Mouse (Mus musculus) MEL (cell line): Measurements from ENCODE around the gene Serinc5. TPM values are rescaled to one million over a fixed set of nuclear protein-coding genes. Genes with fewer than 3 reads are reported as not detected.

ENCODE experiments used
- DNase-seq: peaks from one replicate; pipeline ENCODE4 v3.0.0; 2011; ENCODE audit warnings: low read depth, low spot score
- H3K27ac ChIP-seq: 2 replicates; pipeline ENCODE4 v1.5.1; 2012; ENCODE audit warnings: low read depth, mild to moderate bottlenecking, control low read depth, low read length, moderate library complexity; ENCODE audit not compliant: control insufficient read depth
- H3K27me3 ChIP-seq, 2 experiments: fragments of 150-350 bp in 1 of 2; sonication (generic) in 1 of 2; 2 replicates each; pipeline ENCODE4 v1.6.1; 2012; ENCODE audit warnings: low read length in 2 of 2, mild to moderate bottlenecking in 2 of 2, improper control_type of control experiment in 1 of 2, moderate library complexity in 1 of 2; ENCODE audit not compliant: insufficient read depth in 2 of 2, control insufficient read depth in 1 of 2
- H3K36me3 ChIP-seq, 2 experiments: 2 replicates each; pipeline ENCODE4 v1.6.1; 2012 to 2014; ENCODE audit warnings: low read length in 2 of 2, improper control_type of control experiment in 1 of 2, inconsistent platforms in 1 of 2, mild to moderate bottlenecking in 1 of 2; ENCODE audit not compliant: insufficient read depth in 2 of 2, control insufficient read depth in 1 of 2
- H3K4me1 ChIP-seq, 2 experiments: fragments of 150-350 bp in 1 of 2; sonication (generic) in 1 of 2; 2 replicates each; pipeline ENCODE4 v1.6.1; 2012; ENCODE audit warnings: low read length in 2 of 2, improper control_type of control experiment in 1 of 2, mild to moderate bottlenecking in 1 of 2; ENCODE audit not compliant: insufficient read depth in 2 of 2, control insufficient read depth in 1 of 2
- H3K4me3 ChIP-seq, 2 experiments: fragments of 150-350 bp in 1 of 2; sonication (generic) in 1 of 2; 2 replicates each; pipeline ENCODE4 v1.5.1; 2012; ENCODE audit warnings: low read depth in 2 of 2, low read length in 2 of 2, mild to moderate bottlenecking in 2 of 2, moderate library complexity in 2 of 2, control low read depth in 1 of 2, improper control_type of control experiment in 1 of 2; ENCODE audit not compliant: control insufficient read depth in 1 of 2, insufficient read depth in 1 of 2
- H3K79me2 ChIP-seq: 2 replicates; pipeline ENCODE4 v1.6.1; 2012; ENCODE audit warnings: mild to moderate bottlenecking, low read length, moderate library complexity; ENCODE audit not compliant: control insufficient read depth, poor library complexity, insufficient read depth
- H3K9ac ChIP-seq: 2 replicates; pipeline ENCODE4 v1.6.1; 2012; ENCODE audit warnings: low read depth, mild to moderate bottlenecking, control low read depth, low read length, moderate library complexity; ENCODE audit not compliant: control insufficient read depth, poor library complexity, severe bottlenecking
- H3K9me3 ChIP-seq: fragments of 150-350 bp; sonication (generic); replicated peaks from 2 replicates; pipeline ENCODE4 v1.6.1; 2012; ENCODE audit warnings: mild to moderate bottlenecking, low read length, improper control_type of control experiment, moderate library complexity; ENCODE audit not compliant: insufficient read depth
- CHD1 ChIP-seq: IDR thresholded peaks from 2 replicates; pipeline ENCODE4 v1.6.1; 2012; ENCODE audit warnings: low read depth, mild to moderate bottlenecking, inconsistent platforms, low read length, improper control_type of control experiment
- CHD2 ChIP-seq: IDR thresholded peaks from 2 replicates; pipeline ENCODE4 v1.6.1; 2011; ENCODE audit warnings: low read length, improper control_type of control experiment
- CTCF ChIP-seq, 3 experiments: IDR thresholded peaks in 2 of 3; conservative IDR thresholded peaks in 1 of 3; 2 replicates each; pipeline ENCODE4 v1.5.1; 2011 to 2012; ENCODE audit warnings: low read length in 3 of 3, low read depth in 2 of 3, mild to moderate bottlenecking in 2 of 3, improper control_type of control experiment in 1 of 3, inconsistent platforms in 1 of 3, mixed read lengths in 1 of 3, moderate library complexity in 1 of 3; ENCODE audit not compliant: control insufficient read depth in 1 of 3, insufficient read depth in 1 of 3, poor library complexity in 1 of 3, severe bottlenecking in 1 of 3
- E2F4 ChIP-seq: IDR thresholded peaks from 2 replicates; pipeline ENCODE4 v1.6.1; 2011; ENCODE audit warnings: low read depth, low read length, improper control_type of control experiment, borderline replicate concordance
- ELF1 ChIP-seq: IDR thresholded peaks from 2 replicates; pipeline ENCODE4 v1.6.1; 2014; ENCODE audit warnings: low read depth, mild to moderate bottlenecking, inconsistent platforms, low read length, improper control_type of control experiment, moderate library complexity
- EP300 ChIP-seq, 2 experiments: IDR thresholded peaks; 2 replicates each; pipeline ENCODE4 v1.6.1; 2011; ENCODE audit warnings: improper control_type of control experiment in 2 of 2, low read length in 2 of 2, low read depth in 1 of 2, mild to moderate bottlenecking in 1 of 2
- ETS1 ChIP-seq: IDR thresholded peaks from 2 replicates; pipeline ENCODE4 v1.6.1; 2012; ENCODE audit warnings: low read depth, mild to moderate bottlenecking, inconsistent platforms, low read length, improper control_type of control experiment, moderate library complexity
- GABPA ChIP-seq: IDR thresholded peaks from 2 replicates; pipeline ENCODE4 v1.6.1; 2012; ENCODE audit warnings: low read depth, mild to moderate bottlenecking, inconsistent platforms, low read length, improper control_type of control experiment, moderate library complexity
- GATA1 ChIP-seq: IDR thresholded peaks from 2 replicates; pipeline ENCODE4 v1.6.1; 2011; ENCODE audit warnings: low read depth, low read length, improper control_type of control experiment
- HCFC1 ChIP-seq: IDR thresholded peaks from 2 replicates; pipeline ENCODE4 v1.6.1; 2012; ENCODE audit warnings: low read depth, mild to moderate bottlenecking, inconsistent platforms, low read length, improper control_type of control experiment, moderate library complexity
- KAT2A ChIP-seq: conservative IDR thresholded peaks from 2 replicates; pipeline ENCODE4 v1.6.1; 2012; ENCODE audit warnings: low read depth, low read length, improper control_type of control experiment, inconsistent platforms
- MAFK ChIP-seq: IDR thresholded peaks from 2 replicates; pipeline ENCODE4 v1.6.1; 2011; ENCODE audit warnings: low read depth, mild to moderate bottlenecking, low read length, improper control_type of control experiment, borderline replicate concordance
- MAX ChIP-seq: IDR thresholded peaks from 2 replicates; pipeline ENCODE4 v1.6.1; 2011; ENCODE audit warnings: low read length, improper control_type of control experiment
- MXI1 ChIP-seq: IDR thresholded peaks from 2 replicates; pipeline ENCODE4 v1.6.1; 2011; ENCODE audit warnings: mild to moderate bottlenecking, low read depth, low read length, improper control_type of control experiment
- MYB ChIP-seq: IDR thresholded peaks from 2 replicates; pipeline ENCODE4 v1.6.1; 2011; ENCODE audit warnings: mild to moderate bottlenecking, low read depth, low read length, improper control_type of control experiment
- MYC ChIP-seq: IDR thresholded peaks from 2 replicates; pipeline ENCODE4 v1.6.1; 2011; ENCODE audit warnings: low read depth, mild to moderate bottlenecking, low read length, improper control_type of control experiment, moderate library complexity
- NRF1 ChIP-seq: IDR thresholded peaks from 2 replicates; pipeline ENCODE4 v1.6.1; 2014; ENCODE audit warnings: low read depth, mild to moderate bottlenecking, inconsistent platforms, low read length, improper control_type of control experiment, moderate library complexity; ENCODE audit not compliant: poor library complexity, insufficient read depth, severe bottlenecking
- POLR2AphosphoS2 ChIP-seq: IDR thresholded peaks from 2 replicates; pipeline ENCODE4 v1.6.1; 2011; ENCODE audit warnings: low read length, improper control_type of control experiment
- SMC3 ChIP-seq: IDR thresholded peaks from 2 replicates; pipeline ENCODE4 v1.6.1; 2011; ENCODE audit warnings: low read depth, low read length, improper control_type of control experiment
- TBP ChIP-seq: IDR thresholded peaks from 2 replicates; pipeline ENCODE4 v1.8.0; 2011; ENCODE audit warnings: low read depth, low read length, improper control_type of control experiment
- TCF12 ChIP-seq: IDR thresholded peaks from 2 replicates; pipeline ENCODE4 v1.6.1; 2014; ENCODE audit warnings: low read depth, mild to moderate bottlenecking, inconsistent platforms, low read length, improper control_type of control experiment, moderate library complexity
- UBTF ChIP-seq: IDR thresholded peaks from 2 replicates; pipeline ENCODE4 v1.6.1; 2012; ENCODE audit warnings: low read depth, mild to moderate bottlenecking, inconsistent platforms, low read length, improper control_type of control experiment, moderate library complexity, borderline replicate concordance; ENCODE audit not compliant: insufficient read depth
- USF1 ChIP-seq: IDR thresholded peaks from 2 replicates; pipeline ENCODE4 v1.6.1; 2014; ENCODE audit warnings: low read depth, mild to moderate bottlenecking, inconsistent platforms, low read length, improper control_type of control experiment, moderate library complexity
- USF2 ChIP-seq, 2 experiments: IDR thresholded peaks; 2 replicates each; pipeline ENCODE4 v1.6.1; 2011 to 2012; ENCODE audit warnings: improper control_type of control experiment in 2 of 2, low read length in 2 of 2, borderline replicate concordance in 1 of 2, inconsistent platforms in 1 of 2, low read depth in 1 of 2, mild to moderate bottlenecking in 1 of 2; ENCODE audit not compliant: insufficient read depth in 1 of 2
- ZC3H11A ChIP-seq: IDR thresholded peaks from 2 replicates; pipeline ENCODE4 v1.6.1; 2012; ENCODE audit warnings: low read depth, mild to moderate bottlenecking, inconsistent platforms, low read length, improper control_type of control experiment
- ZMIZ1 ChIP-seq: IDR thresholded peaks from 2 replicates; pipeline ENCODE4 v1.6.1; 2012; ENCODE audit warnings: low read depth, mild to moderate bottlenecking, inconsistent platforms, low read length, improper control_type of control experiment, moderate library complexity
- ZNF384 ChIP-seq: IDR thresholded peaks from 2 replicates; pipeline ENCODE4 v1.6.1; 2012; ENCODE audit warnings: low read depth, mild to moderate bottlenecking, inconsistent platforms, low read length, improper control_type of control experiment
- polyA plus RNA-seq, 2 experiments: library from polyadenylated mRNA; stranded (reverse) in 1 of 2; unstranded in 1 of 2; fragments of >175 nt in 1 of 2; fragments of >200 nt in 1 of 2; gene quantifications; 2 replicates each; pipeline versions ENCODE4 v1.2.1 to v1.2.4; 2012; ENCODE audit warnings: low replicate concordance in 2 of 2, low read depth in 1 of 2; ENCODE audit not compliant: insufficient read length in 2 of 2, insufficient read depth in 1 of 2, missing spikeins in 1 of 2
- total RNA-seq: library from RNA; depleted of rRNA; stranded (reverse); fragments of 300-350 nt; gene quantifications from 2 replicates; pipeline ENCODE4 v1.2.3, GENCODE M21; 2012

The Serinc5 gene
- total and polyA plus RNA-seq, 3 experiments: 4.0 to 8.8 TPM; not detected in 1

DNA sequence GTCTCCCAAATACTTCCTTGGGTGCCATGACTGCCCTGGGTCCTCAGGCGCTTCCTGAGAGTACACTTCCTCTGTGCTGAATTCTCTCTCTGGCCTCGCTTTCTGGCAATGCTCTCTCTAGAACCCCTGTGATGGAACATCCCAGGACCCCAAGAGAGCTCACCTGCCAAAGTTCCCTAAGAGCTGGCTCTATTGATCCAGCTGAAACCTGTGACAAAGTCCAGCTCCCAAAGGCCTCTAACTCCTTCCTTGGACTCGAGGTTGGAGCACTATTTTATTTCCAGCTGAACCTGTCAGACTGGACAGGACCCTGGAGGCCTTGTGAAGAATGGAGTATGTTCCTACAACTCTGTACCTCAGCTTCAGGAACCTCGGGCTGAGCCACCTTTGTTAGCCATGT, 86.2 kb downstream of the Serinc5 start:
- H3K27ac ChIP-seq: no peak overlapping the region
- no peaks in the 10 kb centered on the region for H3K4me1 ChIP-seq
- DNase-seq: no peak
- H3K27me3 ChIP-seq: no peaks in the 10 kb centered on the region
- no peak overlapping the region for H3K4me3 ChIP-seq
- no peaks in the 10 kb centered on the region for H3K36me3 ChIP-seq
- no peaks in the 10 kb centered on the region for H3K9me3 ChIP-seq
- H3K9ac ChIP-seq: no peak overlapping the region
- TF ChIP-seq CHD1 (no peak), MYC (no peak)
- no peaks in the 10 kb centered on the region for H3K79me2 ChIP-seq

DNA sequence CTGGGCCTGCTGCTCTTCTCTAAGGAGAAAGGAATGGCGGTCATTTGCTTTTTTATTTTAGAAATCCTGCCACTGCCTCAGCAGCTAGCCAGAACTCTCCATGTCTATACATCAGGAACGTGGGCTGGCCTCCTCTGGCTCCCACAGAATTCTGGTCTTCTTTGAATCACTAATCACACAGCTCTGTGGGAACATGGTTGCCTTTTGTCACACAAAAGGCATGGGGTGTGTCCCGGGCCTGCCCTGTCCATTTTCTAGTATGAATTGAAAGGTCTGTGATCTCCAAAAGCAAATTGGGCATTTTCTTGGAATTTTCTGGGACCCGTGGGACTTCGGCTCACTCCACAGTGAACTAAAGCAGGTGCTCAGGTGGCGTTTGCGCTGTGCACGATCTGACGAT, 87.9 kb downstream of the Serinc5 start:
- H3K79me2 ChIP-seq: no peaks in the 10 kb centered on the region
- no peak for DNase-seq
- H3K9ac ChIP-seq: no peak overlapping the region
- H3K36me3 ChIP-seq: no peaks in the 10 kb centered on the region
- H3K9me3 ChIP-seq: no peaks in the 10 kb centered on the region
- H3K4me3 ChIP-seq: no peak overlapping the region
- H3K27me3 ChIP-seq: no peaks in the 10 kb centered on the region
- H3K4me1 ChIP-seq: no peaks in the 10 kb centered on the region
- no peak for TF ChIP-seq ELF1
- no peak for TF ChIP-seq MAX
- no peak for TF ChIP-seq ETS1
- no peak for TF ChIP-seq USF1
- TF ChIP-seq HCFC1: no peak
- no peak for TF ChIP-seq MYB
- TF ChIP-seq CHD2: no peak
- no peak for TF ChIP-seq ZNF384
- TF ChIP-seq ZC3H11A: no peak
- TF ChIP-seq MYC: no peak
- TF ChIP-seq TCF12: no peak
- no peak for TF ChIP-seq CTCF (IDR thresholded peaks at IDR 0.05 in 2 of 3, conservative IDR thresholded peaks at IDR 0.05 in 1 of 3; ENCODE audit: control insufficient read depth in 1 of 3, insufficient read depth in 1 of 3, low read depth in 2 of 3, low read length in 3 of 3, poor library complexity in 1 of 3, severe bottlenecking in 1 of 3)
- no peak for TF ChIP-seq MAFK
- no peak for TF ChIP-seq SMC3
- no peak for TF ChIP-seq USF2 (IDR thresholded peaks at IDR 0.05; ENCODE audit: borderline replicate concordance in 1 of 2, insufficient read depth in 1 of 2, low read depth in 1 of 2, low read length in 2 of 2)
- no peak overlapping the region for H3K27ac ChIP-seq

DNA sequence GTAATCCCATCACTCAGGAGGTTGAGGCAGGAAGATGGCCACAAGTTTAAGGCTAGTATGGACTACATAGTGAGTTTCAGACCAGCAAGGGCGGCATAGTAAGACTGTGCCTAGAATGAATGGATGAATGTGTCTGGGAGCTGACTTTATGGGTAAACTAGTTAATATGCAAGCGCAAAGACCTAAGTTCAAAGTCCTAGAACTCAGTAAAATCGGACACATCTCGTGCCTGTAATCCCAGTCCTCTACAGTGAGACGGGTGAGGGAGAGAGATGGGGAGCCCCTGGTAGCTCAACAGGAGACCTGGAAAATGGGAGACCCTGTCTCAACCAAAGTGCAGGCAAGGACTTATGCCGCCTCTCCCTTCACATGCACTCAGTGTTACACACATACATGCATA, 88.5 kb downstream of the Serinc5 start:
- Histone ChIP-seq H3K9ac (no peak overlapping the region), H3K79me2 (no peaks in the 10 kb centered on the region), H3K4me3 (no peak overlapping the region), H3K27me3 (no peaks in the 10 kb centered on the region), H3K27ac (no peak overlapping the region), H3K36me3 (no peaks in the 10 kb centered on the region), H3K9me3 (no peaks in the 10 kb centered on the region), H3K4me1 (no peaks in the 10 kb centered on the region)
- TF ChIP-seq SMC3: no peak
- TF ChIP-seq USF2 (IDR thresholded peaks at IDR 0.05; ENCODE audit: borderline replicate concordance in 1 of 2, insufficient read depth in 1 of 2, low read depth in 1 of 2, low read length in 2 of 2): no peak
- TF ChIP-seq CHD1: no peak
- TF ChIP-seq TCF12: no peak
- no peak for TF ChIP-seq E2F4
- TF ChIP-seq ZNF384: no peak
- TF ChIP-seq EP300 (IDR thresholded peaks at IDR 0.05; ENCODE audit: low read depth in 1 of 2, low read length in 2 of 2): no peak
- TF ChIP-seq ZMIZ1: no peak
- TF ChIP-seq CHD2: no peak
- TF ChIP-seq GATA1: no peak
- TF ChIP-seq UBTF: no peak
- TF ChIP-seq ELF1: no peak
- TF ChIP-seq MXI1: no peak
- no peak for TF ChIP-seq MYB
- no peak for TF ChIP-seq KAT2A
- TF ChIP-seq TBP: no peak
- TF ChIP-seq NRF1: no peak
- no peak for TF ChIP-seq GABPA
- TF ChIP-seq POLR2AphosphoS2: no peak
- no peak for DNase-seq
